Mouse (Mus musculus) kidney, adult 2 months (tissue): ENCODE data around the gene Slc32a1.

Experiments
- CTCF ChIP-seq: fragments of 200-500 bp; conservative IDR thresholded peaks from 2 replicates; pipeline ENCODE4 v1.5.1; 2011; ENCODE audit warnings: low read depth, mild to moderate bottlenecking, control low read depth, low read length, moderate library complexity, mixed read lengths; ENCODE audit not compliant: insufficient read depth, insufficient read length
- POLR2A ChIP-seq: fragments of 200-500 bp; IDR thresholded peaks from one replicate; pipeline ENCODE4 v1.6.1; 2011; ENCODE audit warnings: low read depth, low read length, control low read depth

DNA sequence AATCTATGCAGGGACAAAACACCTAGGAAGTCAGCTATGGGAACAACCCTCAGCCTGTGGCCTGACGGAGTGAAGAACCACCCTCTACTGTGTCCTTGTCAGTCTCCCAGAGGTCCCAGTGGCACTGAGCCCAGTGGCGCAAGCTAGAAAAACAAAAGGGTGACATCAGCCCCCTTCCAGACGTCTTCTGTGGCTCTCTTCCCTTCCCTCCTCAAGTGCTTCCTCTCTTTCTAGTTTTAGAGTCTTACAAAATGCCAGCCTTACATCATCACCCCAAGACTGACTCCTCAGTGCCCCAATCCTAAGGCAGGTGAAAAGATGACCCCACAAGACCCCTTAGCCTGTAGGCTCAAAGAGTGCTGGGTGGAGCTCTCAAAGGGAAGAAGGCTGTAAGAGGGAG lies 20.1 kb upstream of the Slc32a1 start:
- TF ChIP-seq CTCF = no peak
- TF ChIP-seq POLR2A = no peak
